Mouse (Mus musculus) kidney, adult 2 months (tissue): ENCODE measurements around the gene Ttc1. TPM values are rescaled to one million over a fixed set of nuclear protein-coding genes. Genes with fewer than 3 reads are reported as not detected.
A peak's percentile ranks its signal among the peaks of the same experiment; 100 is the strongest.

Experiments used
- DNase-seq: peaks from one replicate; pipeline ENCODE4 v3.0.0; 2021
- H3K27ac ChIP-seq: fragments of 200-500 bp; 2 replicates; pipeline ENCODE4 v1.5.1; 2012; ENCODE audit warnings: low read depth, low read length, control low read depth, inconsistent platforms; ENCODE audit not compliant: insufficient read depth
- H3K27me3 ChIP-seq: fragments of 200-500 bp; replicated peaks from 2 replicates; pipeline ENCODE4 v1.6.1; 2012; ENCODE audit warnings: mild to moderate bottlenecking, moderate library complexity, low read length, inconsistent platforms; ENCODE audit not compliant: control insufficient read depth, insufficient read depth
- H3K36me3 ChIP-seq: fragments of 200-500 bp; 2 replicates; pipeline ENCODE4 v1.6.1; 2012; ENCODE audit warnings: mild to moderate bottlenecking, moderate library complexity, low read length, inconsistent platforms; ENCODE audit not compliant: control insufficient read depth, insufficient read depth
- H3K4me1 ChIP-seq: fragments of 200-500 bp; 2 replicates; pipeline ENCODE4 v1.6.1; 2011; ENCODE audit warnings: low read length; ENCODE audit not compliant: control insufficient read depth, insufficient read depth
- H3K4me3 ChIP-seq: fragments of 200-500 bp; 2 replicates; pipeline ENCODE4 v1.5.1; 2011; ENCODE audit warnings: mild to moderate bottlenecking, low read depth, low read length, control low read depth; ENCODE audit not compliant: insufficient read depth
- CTCF ChIP-seq: fragments of 200-500 bp; conservative IDR thresholded peaks from 2 replicates; pipeline ENCODE4 v1.5.1; 2011; ENCODE audit warnings: low read depth, mild to moderate bottlenecking, control low read depth, low read length, moderate library complexity, mixed read lengths; ENCODE audit not compliant: insufficient read depth, insufficient read length
- POLR2A ChIP-seq: fragments of 200-500 bp; IDR thresholded peaks from one replicate; pipeline ENCODE4 v1.6.1; 2011; ENCODE audit warnings: low read depth, low read length, control low read depth
- WGBS: fragments of 180-500 bp; shearing (Covaris S2); methylation state at CpG from one replicate; pipeline ENCODE4 v1.1.7; 2018; 5-methylcytosine and 5-hydroxymethylcytosine counted together
- polyA plus RNA-seq: library from polyadenylated mRNA; depleted of rRNA; stranded (reverse); fragments of >200 nt; gene quantifications from 2 replicates; pipeline ENCODE4 v1.2.3, GENCODE M21; 2012

Ttc1 gene
- polyA plus RNA-seq, 1 experiment, result 15.3 TPM

GRCm38 (mm10) chr11:43754568-43754967, 6.8 kb upstream of the Ttc1 start:
- no peaks in the 10 kb centered on the region for H3K36me3 ChIP-seq
- DNase-seq, result no peak
- WGBS, result 67% methylated on average over 1 of the region's 1 CpGs
- no peak overlapping the region for H3K4me3 ChIP-seq
- no peaks in the 10 kb centered on the region for H3K4me1 ChIP-seq
- no peaks in the 10 kb centered on the region for H3K27me3 ChIP-seq
- no peak overlapping the region for H3K27ac ChIP-seq
- no peak for TF ChIP-seq CTCF
- no peak for TF ChIP-seq POLR2A

GRCm38 (mm10) chr11:43751542-43751941, 3.7 kb upstream of the Ttc1 start:
- 75% methylated on average over 2 of the region's 2 CpGs for WGBS
- DNase-seq, result no peak

GRCm38 (mm10) chr11:43728737-43729301, 19.0 kb downstream of the Ttc1 start:
- TF ChIP-seq CTCF (no peak), POLR2A (no peak)
- WGBS, result 41% methylated on average over 7 of the region's 7 CpGs
- Histone ChIP-seq H3K27me3 (no peaks in the 10 kb centered on the region), H3K36me3 (peaks cover 1% of the 10 kb centered on the region; the same call in 1 of the 2 replicates), H3K4me3 (no peak overlapping the region), H3K27ac (no peak overlapping the region), H3K4me1 (no peaks in the 10 kb centered on the region)
- DNase-seq, result no peak

More at GRCm38 (mm10) chr11:43751542-43751941, 3.7 kb upstream of the Ttc1 start:
- Histone ChIP-seq H3K27me3 (no peaks in the 10 kb centered on the region), H3K36me3 (no peaks in the 10 kb centered on the region), H3K4me1 (peaks cover 3% of the 10 kb centered on the region; the same call in 1 of the 2 replicates), H3K27ac (no peak overlapping the region), H3K4me3 (no peak overlapping the region)
- TF ChIP-seq POLR2A (no peak), CTCF (0 out of 2 replicates have a peak, but pooled peaks have one; percentile 5)

- H3K4me1 ChIP-seq, result no peaks in the 10 kb centered on the region
- peaks cover 1% of the 10 kb centered on the region; the same call in 1 of the 2 replicates for H3K36me3 ChIP-seq
- DNase-seq, result peak; percentile 8
- H3K27me3 ChIP-seq, result no peaks in the 10 kb centered on the region
- no peak for TF ChIP-seq POLR2A
- TF ChIP-seq CTCF, result no peak
- no peak overlapping the region for H3K4me3 ChIP-seq
- 63% methylated on average over 7 of the region's 7 CpGs for WGBS
- H3K27ac ChIP-seq, result no peak overlapping the region
Observed at GRCm38 (mm10) chr11:43727796-43728195, 20.0 kb downstream of the Ttc1 start.

- Histone ChIP-seq H3K27me3 (no peaks in the 10 kb centered on the region), H3K36me3 (peaks cover 2% of the 10 kb centered on the region), H3K27ac (no peak overlapping the region), H3K4me1 (no peaks in the 10 kb centered on the region), H3K4me3 (no peak overlapping the region)
- 96% methylated on average over 3 of the region's 3 CpGs for WGBS
- no peak for DNase-seq
- TF ChIP-seq CTCF (no peak), POLR2A (no peak)
Observed at GRCm38 (mm10) chr11:43723411-43723810, 24.4 kb downstream of the Ttc1 start.

GRCm38 (mm10) chr11:43712178-43712577, 35.6 kb downstream of the Ttc1 start:
- Histone ChIP-seq H3K4me3 (no peak overlapping the region), H3K36me3 (no peaks in the 10 kb centered on the region)
- no peak for DNase-seq

GRCm38 (mm10) chr11:43708409-43708808, 39.4 kb downstream of the Ttc1 start:
- no peak overlapping the region for H3K4me3 ChIP-seq
- H3K36me3 ChIP-seq, result peaks cover 7% of the 10 kb centered on the region
- no peak for TF ChIP-seq POLR2A
- TF ChIP-seq CTCF, result no peak
- H3K27ac ChIP-seq, result no peak overlapping the region
- no peaks in the 10 kb centered on the region for H3K4me1 ChIP-seq
- H3K27me3 ChIP-seq, result no peaks in the 10 kb centered on the region
- WGBS, result 87% methylated on average over 2 of the region's 2 CpGs
- DNase-seq, result no peak

More at GRCm38 (mm10) chr11:43712178-43712577, 35.6 kb downstream of the Ttc1 start:
- Histone ChIP-seq H3K27me3 (no peaks in the 10 kb centered on the region), H3K4me1 (no peaks in the 10 kb centered on the region), H3K27ac (no peak overlapping the region)
- WGBS, result 92% methylated on average over 4 of the region's 4 CpGs
- TF ChIP-seq POLR2A (no peak), CTCF (no peak)
